Mouse (Mus musculus) frontal cortex, postnatal 25 days (tissue): ENCODE data around the gene Rbbp8nl.
A peak's percentile ranks its signal among the peaks of the same experiment; 100 is the strongest.
"Not testable (repeated sequence)": the region's sequence is repeated elsewhere in the genome, so short reads cannot be mapped to it uniquely, and the experiment has no call there.

Experiments
- DNase-seq, 2 experiments: peaks; one replicate each; pipeline ENCODE4 v3.0.0; 2022; ENCODE audit warnings: low spot score in 2 of 2

Rbbp8nl gene

GRCm38 (mm10) chr2:180288966-180289365, 713 bp downstream of the Rbbp8nl start:
- no peak for DNase-seq

GRCm38 (mm10) chr2:180279321-180279720, 10.4 kb downstream of the Rbbp8nl start:
- no peak for DNase-seq

- no peak for DNase-seq
These were observed 11.8 kb downstream of the Rbbp8nl start for GRCm38 (mm10) chr2:180277773-180278320.

- DNase-seq: no peak
These were observed 12.8 kb downstream of the Rbbp8nl start for GRCm38 (mm10) chr2:180276851-180277259.

- no peak for DNase-seq
These were observed 13.3 kb downstream of the Rbbp8nl start for GRCm38 (mm10) chr2:180276385-180276784.

- peak; percentile 70 to 74 for DNase-seq
These were observed 13.8 kb downstream of the Rbbp8nl start for GRCm38 (mm10) chr2:180275836-180276235.

- DNase-seq: no peak
These were observed 15.2 kb downstream of the Rbbp8nl start for GRCm38 (mm10) chr2:180274523-180274922.

GRCm38 (mm10) chr2:180273394-180274244, 16.1 kb downstream of the Rbbp8nl start, which contains the start of gene Cables2:
Gene Cables2, minus strand, starts transcription at chr2:180273496.
- peak; percentile 80 to 81 for DNase-seq

GRCm38 (mm10) chr2:180272884-180273321, 16.8 kb downstream of the Rbbp8nl start:
- DNase-seq: peak in 1 of 2 experiments; percentile 52

- DNase-seq: no peak
These were observed 17.8 kb downstream of the Rbbp8nl start for GRCm38 (mm10) chr2:180271804-180272395.

GRCm38 (mm10) chr2:180270537-180271255, 19.0 kb downstream of the Rbbp8nl start:
- DNase-seq: no peak

GRCm38 (mm10) chr2:180269329-180269728, 20.4 kb downstream of the Rbbp8nl start:
- DNase-seq: no peak

- no peak for DNase-seq
These were observed 21.7 kb downstream of the Rbbp8nl start for GRCm38 (mm10) chr2:180267955-180268354.

- DNase-seq: no peak
These were observed 26.8 kb downstream of the Rbbp8nl start for GRCm38 (mm10) chr2:180262891-180263290.

GRCm38 (mm10) chr2:180262441-180262840, 27.2 kb downstream of the Rbbp8nl start:
- no peak for DNase-seq

GRCm38 (mm10) chr2:180261901-180262300, 27.8 kb downstream of the Rbbp8nl start:
- DNase-seq: no peak

- DNase-seq: no peak
These were observed 28.8 kb downstream of the Rbbp8nl start for GRCm38 (mm10) chr2:180260610-180261480.

GRCm38 (mm10) chr2:180259826-180260609, 29.7 kb downstream of the Rbbp8nl start:
- not testable (repeated sequence) for DNase-seq

GRCm38 (mm10) chr2:180258951-180259484, 30.7 kb downstream of the Rbbp8nl start:
- not testable (repeated sequence) for DNase-seq
